Comparison of ENCODE assay signal across 7 mouse cellular contexts in the genomic region with DNA sequence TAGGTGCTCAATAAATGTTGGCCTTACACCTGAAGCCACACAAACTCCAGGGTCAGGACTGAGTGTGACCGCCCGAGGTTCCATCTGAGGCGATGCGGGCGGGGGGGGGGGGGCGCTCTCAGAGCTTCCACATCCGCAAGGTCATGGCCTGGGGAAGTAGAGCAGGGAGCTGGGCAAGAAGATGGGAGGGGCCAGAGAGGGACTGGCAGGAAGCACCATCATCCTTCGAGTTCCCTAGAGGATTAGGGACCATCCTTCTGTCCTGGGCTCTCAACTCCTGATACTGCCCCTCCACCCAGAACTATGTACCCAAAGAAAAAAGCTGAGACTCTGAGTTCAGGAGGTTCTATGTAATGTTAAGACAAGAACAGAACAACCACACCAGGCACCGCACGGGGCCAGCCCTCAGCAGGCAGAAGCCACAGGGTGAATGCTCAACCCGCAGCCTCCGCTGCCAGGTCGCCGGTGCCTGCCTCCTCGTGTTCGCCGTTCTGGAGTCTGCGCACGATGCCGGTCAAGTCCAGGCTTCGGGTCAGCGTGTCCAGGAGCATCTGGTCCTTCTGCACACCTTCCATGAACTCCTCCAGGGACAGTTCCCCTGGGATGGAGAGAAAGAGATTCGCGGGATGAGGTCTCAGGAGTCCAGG. TPM values are rescaled to one million over a fixed set of nuclear protein-coding genes. Genes with fewer than 3 reads are reported as not detected.
DNase-seq lines count a peak whose midpoint lies in the region; ATAC-seq lines count a peak whose summit lies in the region.

No protein-coding gene starts in this region.

- no peak overlapping the region for H3K27ac ChIP-seq in heart, embryonic 14.5 days (replicated peaks in 1 of 2; ENCODE audit: control insufficient read depth in 1 of 2, insufficient read depth in 1 of 2, low read depth in 2 of 2, low read length in 2 of 2)
- no peak overlapping the region for H3K27ac ChIP-seq in midbrain, embryonic 11.5 days (ENCODE audit: low read depth, low read length)

- peaks cover 13% of the 10 kb centered on the region; the same call in 1 of the 2 replicates for H3K27me3 ChIP-seq in heart, embryonic 14.5 days (ENCODE audit: control insufficient read depth, insufficient read depth, low read length)
- H3K27me3 ChIP-seq in midbrain, embryonic 11.5 days (ENCODE audit: control insufficient read depth, insufficient read depth, low read length), result peaks cover 7% of the 10 kb centered on the region

- peak overlapping the region; percentile 25 to 35 for H3K4me3 ChIP-seq in heart, embryonic 14.5 days (ENCODE audit: control insufficient read depth in 1 of 2, insufficient read depth in 1 of 2, low read depth in 1 of 2, low read length in 2 of 2)
- H3K4me3 ChIP-seq in midbrain, embryonic 11.5 days (ENCODE audit: low read depth, low read length), result no peak overlapping the region

- no peak for ATAC-seq in heart, embryonic 14.5 days (ENCODE audit: insufficient number of reproducible peaks, insufficient read depth, low FRiP score, low read depth)
- ATAC-seq in midbrain, embryonic 11.5 days (ENCODE audit: low FRiP score), result no peak

- peaks cover 6 to 12% of the 10 kb centered on the region in 2 experiments; a peak in 3 of 4 replicates for H3K4me1 ChIP-seq in heart, embryonic 14.5 days (ENCODE audit: control insufficient read depth in 2 of 2, insufficient read depth in 2 of 2, low read length in 2 of 2)
- H3K4me1 ChIP-seq in midbrain, embryonic 11.5 days (ENCODE audit: control insufficient read depth, insufficient read depth, low read length), result 0 out of 2 replicates have a peak, but pooled peaks cover 5% of the 10 kb centered on the region

- H3K36me3 ChIP-seq in heart, embryonic 14.5 days (ENCODE audit: control insufficient read depth, insufficient read depth, low read length), result no peaks in the 10 kb centered on the region
- no peaks in the 10 kb centered on the region for H3K36me3 ChIP-seq in midbrain, embryonic 11.5 days (ENCODE audit: control insufficient read depth, insufficient read depth, low read length)

- 0 out of 2 replicates have a peak overlapping the region, but pooled peaks have one; percentile 39 for H3K9ac ChIP-seq in heart, embryonic 14.5 days (ENCODE audit: low read length)
- 0 out of 2 replicates have a peak overlapping the region, but pooled peaks have one; percentile 5 for H3K9ac ChIP-seq in midbrain, embryonic 11.5 days (ENCODE audit: low read length)

- peak; percentile 35 for DNase-seq in CD4-positive helper T cell, adult 2 months (ENCODE audit: low read depth, low spot score)
- DNase-seq in MEL-GATA-1-ER (ENCODE audit: extremely low read depth, low read depth), result peak; percentile 36
- peak; percentile 43 for DNase-seq in kidney, postnatal 10 days
- DNase-seq in midbrain, embryonic 11.5 days (ENCODE audit: low spot score, missing footprints), result no peak
- no peak for DNase-seq in layer of hippocampus, postnatal 10 days (ENCODE audit: low spot score in 2 of 2)
- no peak for DNase-seq in left cerebral cortex, adult 18-20 months (ENCODE audit: low spot score in 2 of 2)

- WGBS in heart, embryonic 14.5 days, result 17% methylated on average over 23 of the region's 24 CpGs
- 19% methylated on average over 24 of the region's 24 CpGs for WGBS in midbrain, embryonic 11.5 days

- H3K9me3 ChIP-seq in heart, embryonic 14.5 days (ENCODE audit: control insufficient read depth, low read length), result no peaks in the 10 kb centered on the region
- no peaks in the 10 kb centered on the region for H3K9me3 ChIP-seq in midbrain, embryonic 11.5 days (ENCODE audit: control insufficient read depth, low read length)

- peak overlapping the region; percentile 64 for H3K4me2 ChIP-seq in heart, embryonic 14.5 days (ENCODE audit: low read length)
- H3K4me2 ChIP-seq in midbrain, embryonic 11.5 days, result peak overlapping the region; percentile 34

RNA-seq across cellular contexts. Expression of gene Guca1a, which starts 6.0 kb away (rescaled TPM):
- 2.4 and 2.9 TPM in 2 replicates for polyA plus RNA-seq in heart, embryonic 14.5 days (2014; fragmentation: Nextera tagmentation; extraction: Ambion mirVana)
- polyA plus RNA-seq in midbrain, embryonic 11.5 days (2014; fragmentation: Nextera tagmentation; extraction: Ambion mirVana), result 1.5 and 1.8 TPM in 2 replicates
- 1 to 10 TPM in 1 of 2 experiments, not detected in 1; 1.2 TPM for total RNA-seq in layer of hippocampus, postnatal 10 days (2021)
- total RNA-seq in left cerebral cortex, adult 18-20 months (2021), result under 1 TPM in 1 of 2 experiments, not detected in 1; 0.40 TPM

RNA-seq across cellular contexts. Expression of gene Guca1b, which starts 9.2 kb away (rescaled TPM):
- 0.63 and 0.96 TPM in 2 replicates for polyA plus RNA-seq in heart, embryonic 14.5 days (2014; fragmentation: Nextera tagmentation; extraction: Ambion mirVana)
- polyA plus RNA-seq in midbrain, embryonic 11.5 days (2014; fragmentation: Nextera tagmentation; extraction: Ambion mirVana), result 0.70 and 0.81 TPM in 2 replicates
- under 1 TPM; 0.40 to 0.43 TPM for total RNA-seq in layer of hippocampus, postnatal 10 days (2021)
- 1 to 10 TPM; 1.7 to 2.8 TPM for total RNA-seq in left cerebral cortex, adult 18-20 months (2021)

RNA-seq across cellular contexts. Expression of gene Mrps10, which starts 25.7 kb away (rescaled TPM):
- 67.2 and 69.8 TPM in 2 replicates for polyA plus RNA-seq in heart, embryonic 14.5 days (2014; fragmentation: Nextera tagmentation; extraction: Ambion mirVana)
- 73.5 and 77.5 TPM in 2 replicates for polyA plus RNA-seq in midbrain, embryonic 11.5 days (2014; fragmentation: Nextera tagmentation; extraction: Ambion mirVana)
- total RNA-seq in layer of hippocampus, postnatal 10 days (2021), result 10 to 100 TPM; 29.1 to 30.6 TPM
- total RNA-seq in left cerebral cortex, adult 18-20 months (2021), result 10 to 100 TPM; 30.0 to 33.6 TPM

RNA-seq across cellular contexts. Expression of gene AI661453, which starts 42.1 kb away (rescaled TPM):
- polyA plus RNA-seq in heart, embryonic 14.5 days (2014; fragmentation: Nextera tagmentation; extraction: Ambion mirVana), result 0.47 and 0.76 TPM in 2 replicates
- 0.07 and 0.30 TPM in 2 replicates for polyA plus RNA-seq in midbrain, embryonic 11.5 days (2014; fragmentation: Nextera tagmentation; extraction: Ambion mirVana)
- under 1 TPM; 0.23 to 0.38 TPM for total RNA-seq in layer of hippocampus, postnatal 10 days (2021)
- total RNA-seq in left cerebral cortex, adult 18-20 months (2021), result under 1 TPM; 0.46 to 0.54 TPM

RNA-seq across cellular contexts. Expression of gene 1700001C19Rik, which starts 42.8 kb away (rescaled TPM):
- 0.72 and 0.92 TPM in 2 replicates for polyA plus RNA-seq in heart, embryonic 14.5 days (2014; fragmentation: Nextera tagmentation; extraction: Ambion mirVana)
- polyA plus RNA-seq in midbrain, embryonic 11.5 days (2014; fragmentation: Nextera tagmentation; extraction: Ambion mirVana), result 0.18 and 0.41 TPM in 2 replicates
- under 1 TPM in 1 of 2 experiments, not detected in 1; 0.94 TPM for total RNA-seq in layer of hippocampus, postnatal 10 days (2021)
- under 1 TPM in 1 of 2 experiments, not detected in 1; 0.21 TPM for total RNA-seq in left cerebral cortex, adult 18-20 months (2021)

Comparison
In these comparisons a context has a peak if more than half of its experiments do, and no peak if none do; other contexts are left out.
1. DNase-seq: peak in CD4-positive helper T cell, adult 2 months (single experiment), MEL-GATA-1-ER (single experiment) and kidney, postnatal 10 days (single experiment); none in midbrain, embryonic 11.5 days (single experiment), layer of hippocampus, postnatal 10 days (0 of 2) and left cerebral cortex, adult 18-20 months (0 of 2).